10 mouse cellular contexts compared by ENCODE assay signal in the genomic region with DNA sequence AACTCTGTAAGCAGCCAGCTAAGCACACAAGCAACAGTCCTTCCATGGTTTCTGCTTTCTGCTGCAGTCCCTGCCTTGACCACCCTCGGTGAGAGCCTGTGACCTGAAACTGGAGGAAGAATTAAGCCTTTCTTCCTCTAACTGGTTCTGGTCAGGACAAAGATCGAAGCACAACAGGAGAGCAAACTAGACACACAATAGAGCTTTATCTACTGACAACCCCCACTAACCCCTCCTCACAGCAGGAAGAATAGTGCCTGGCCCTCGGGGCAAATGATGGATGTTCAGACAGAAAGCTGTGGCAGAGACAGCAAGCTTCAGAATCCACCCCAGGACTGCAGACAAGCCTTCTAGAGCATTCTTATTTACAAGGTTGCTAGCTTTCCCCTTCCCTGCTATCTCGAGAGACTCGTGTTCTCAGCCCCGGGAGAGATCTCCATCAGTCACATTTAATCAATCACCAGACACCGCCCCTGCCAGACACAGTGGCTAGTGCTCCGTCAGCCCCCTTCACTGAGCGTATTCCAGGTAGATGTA. TPM values are rescaled to one million over a fixed set of nuclear protein-coding genes. Genes with fewer than 3 reads are reported as not detected.
DNase-seq lines count a peak whose midpoint lies in the region; ATAC-seq and TF ChIP-seq lines count a peak whose summit lies in the region.
"Had no signal": no experiment of that assay in that cellular context is flagged by ENCODE, and none has a peak within 500 bp of the region (broad histone marks: within the 10 kb centered on the region; RNA-seq: fewer than 3 reads in every experiment).

No protein-coding gene starts in this region.

- DNase-seq in heart, embryonic 10.5 days (ENCODE audit: low spot score) = no peak
- DNase-seq in heart, adult 2 months = no peak
- peak; percentile 75 for DNase-seq in ES-E14 (ENCODE audit: low read depth, low spot score)
- DNase-seq in midbrain, embryonic 10.5 days (ENCODE audit: low spot score) = peak; percentile 53
- no peak for DNase-seq in ovary, postnatal 14 days (ENCODE audit: low spot score)
- DNase-seq in layer of hippocampus, adult 2 months (ENCODE audit: low spot score in 2 of 2) = no peak
- no peak for DNase-seq in adrenal gland, adult 18-20 months (ENCODE audit: low spot score in 2 of 2)
- DNase-seq: cerebellum, adult 11-12 months had no signal

- H3K79me2 ChIP-seq in heart, adult 2 months (replicated peaks; ENCODE audit: control insufficient read depth, insufficient read depth, low read length) = no peaks in the 10 kb centered on the region

- in situ Hi-C loops in ES-E14 (cut with MboI; ENCODE audit: low sequenced_read_pairs in 2 of 2, unreplicated experiment in 2 of 2) = no loop called here

- 10% methylated on average over 9 of the region's 9 CpGs for WGBS in heart, embryonic 10.5 days
- WGBS in heart, adult 2 months = 13% methylated on average over 9 of the region's 9 CpGs
- 11% methylated on average over 9 of the region's 9 CpGs for WGBS in forebrain, embryonic 12.5 days
- WGBS in midbrain, embryonic 10.5 days = 13% methylated on average over 9 of the region's 9 CpGs

- H3K9me3 ChIP-seq in heart, embryonic 10.5 days = no peaks in the 10 kb centered on the region
- H3K9me3 ChIP-seq in ES-E14 (ENCODE audit: control insufficient read depth, insufficient read depth, low read depth, low read length) = no peaks in the 10 kb centered on the region
- no peaks in the 10 kb centered on the region for H3K9me3 ChIP-seq in forebrain, embryonic 12.5 days
- H3K9me3 ChIP-seq in midbrain, embryonic 10.5 days (replicated peaks) = no peaks in the 10 kb centered on the region

- no peak for TF ChIP-seq CTCF in heart, adult 2 months (IDR thresholded peaks at IDR 0.05)
- TF ChIP-seq CTCF in layer of hippocampus, adult 2 months (conservative IDR thresholded peaks at IDR 0.05) = no peak

- H3K27ac ChIP-seq in heart, embryonic 10.5 days = no peak overlapping the region
- H3K27ac ChIP-seq in heart, adult 2 months = no peak overlapping the region; the same call in 1 of the 2 replicates
- peak overlapping the region; percentile 36; the same call in 1 of the 2 replicates for H3K27ac ChIP-seq in ES-E14 (ENCODE audit: insufficient read depth, low read depth, low read length, poor library complexity, severe bottlenecking)
- no peak overlapping the region for H3K27ac ChIP-seq in forebrain, embryonic 12.5 days
- 0 out of 2 replicates have a peak overlapping the region, but pooled peaks have one; percentile 58 for H3K27ac ChIP-seq in midbrain, embryonic 10.5 days (replicated peaks)
- no peak overlapping the region for H3K27ac ChIP-seq in layer of hippocampus, adult 2 months

- TF ChIP-seq EP300 in heart, adult 2 months (IDR thresholded peaks at IDR 0.05; ENCODE audit: insufficient read depth, low read depth, low read length) = no peak

- H3K27me3 ChIP-seq in heart, embryonic 10.5 days (ENCODE audit: insufficient read depth, poor library complexity, severe bottlenecking) = 0 out of 2 replicates have a peak, but pooled peaks cover 5% of the 10 kb centered on the region
- H3K27me3 ChIP-seq in heart, adult 2 months (ENCODE audit: control insufficient read depth, insufficient read depth, low read length) = no peaks in the 10 kb centered on the region
- 0 out of 2 replicates have a peak, but pooled peaks cover 6% of the 10 kb centered on the region for H3K27me3 ChIP-seq in forebrain, embryonic 12.5 days
- peaks cover 68% of the 10 kb centered on the region for H3K27me3 ChIP-seq in midbrain, embryonic 10.5 days (ENCODE audit: low read depth, poor library complexity, severe bottlenecking)

- H3K4me1 ChIP-seq in heart, embryonic 10.5 days = peaks cover 11% of the 10 kb centered on the region
- peaks cover 1% of the 10 kb centered on the region for H3K4me1 ChIP-seq in heart, adult 2 months (ENCODE audit: control insufficient read depth, insufficient read depth, low read length)
- H3K4me1 ChIP-seq in ES-E14 (ENCODE audit: control insufficient read depth in 2 of 2, insufficient read depth in 2 of 2, low read length in 2 of 2, poor library complexity in 1 of 2) = peaks cover 1 to 30% of the 10 kb centered on the region in 2 experiments; a peak in 2 of 4 replicates
- H3K4me1 ChIP-seq in forebrain, embryonic 12.5 days = peaks cover 19% of the 10 kb centered on the region
- H3K4me1 ChIP-seq in midbrain, embryonic 10.5 days = peaks cover 34% of the 10 kb centered on the region

- H3K9ac ChIP-seq in heart, adult 2 months (ENCODE audit: low read depth, low read length) = no peak overlapping the region
- H3K9ac ChIP-seq in ES-E14 (ENCODE audit: insufficient read depth, low read depth, low read length, poor library complexity, severe bottlenecking) = no peak overlapping the region
- H3K9ac ChIP-seq in forebrain, embryonic 12.5 days = no peak overlapping the region

- intact Hi-C loops in heart, adult 2 months (cut with DNase I) = no loop called here

- H3K4me3 ChIP-seq in heart, embryonic 10.5 days = peak overlapping the region; percentile 22; the same call in 1 of the 2 replicates
- H3K4me3 ChIP-seq in heart, adult 2 months = no peak overlapping the region
- H3K4me3 ChIP-seq in ES-E14 (ENCODE audit: insufficient read depth in 1 of 2, low read depth in 1 of 2, low read length in 2 of 2, poor library complexity in 1 of 2, severe bottlenecking in 1 of 2) = no peak overlapping the region
- no peak overlapping the region for H3K4me3 ChIP-seq in forebrain, embryonic 12.5 days (replicated peaks)
- peak overlapping the region; percentile 14; the same call in 1 of the 2 replicates for H3K4me3 ChIP-seq in midbrain, embryonic 10.5 days
- no peak overlapping the region for H3K4me3 ChIP-seq in layer of hippocampus, adult 2 months

- no peaks in the 10 kb centered on the region for H3K36me3 ChIP-seq in heart, embryonic 10.5 days
- H3K36me3 ChIP-seq in heart, adult 2 months (ENCODE audit: control insufficient read depth, insufficient read depth, low read length) = no peaks in the 10 kb centered on the region
- H3K36me3 ChIP-seq in ES-E14 (ENCODE audit: control insufficient read depth, insufficient read depth, low read length, poor library complexity, severe bottlenecking) = no peaks in the 10 kb centered on the region
- no peaks in the 10 kb centered on the region for H3K36me3 ChIP-seq in forebrain, embryonic 12.5 days (replicated peaks)
- H3K36me3 ChIP-seq in midbrain, embryonic 10.5 days = no peaks in the 10 kb centered on the region

- ATAC-seq in forebrain, embryonic 12.5 days (ENCODE audit: low FRiP score) = no peak

- peak overlapping the region; percentile 38 for H3K4me2 ChIP-seq in forebrain, embryonic 12.5 days

- TF ChIP-seq POLR2A in heart, adult 2 months (IDR thresholded peaks at IDR 0.05; ENCODE audit: insufficient read depth, low read depth, low read length) = no peak

RNA-seq across cellular contexts. Expression of gene Cd300e, which starts 9.1 kb away (rescaled TPM):
- polyA plus RNA-seq in heart, embryonic 10.5 days (2016; fragmentation: Nextera tagmentation; extraction: Ambion mirVana) = 0.09 and 0.26 TPM in 2 replicates
- total RNA-seq in heart, adult 2 months (2021) = under 1 TPM; 0.45 to 0.50 TPM
- 0.18 and 0.47 TPM in 2 replicates for polyA plus RNA-seq in heart, adult 2 months (2012; rRNA removed)
- total RNA-seq in ES-E14 (2012; rRNA removed) = 0.09 and 0.11 TPM in 2 replicates
- not detected in 2 replicates for polyA plus RNA-seq in forebrain, embryonic 12.5 days (2016; fragmentation: Nextera tagmentation; extraction: Ambion mirVana)
- not detected in 2 replicates for polyA plus RNA-seq in midbrain, embryonic 10.5 days (2016; fragmentation: Nextera tagmentation; extraction: Ambion mirVana)
- total RNA-seq in layer of hippocampus, adult 2 months (2021) = under 1 TPM in 1 of 2 experiments, not detected in 1; 0.18 TPM
- total RNA-seq in adrenal gland, adult 18-20 months (2021) = under 1 TPM; 0.46 to 0.64 TPM

RNA-seq across cellular contexts. Expression of gene Rab37, which starts 20.1 kb away (rescaled TPM):
- 2.2 and 2.6 TPM in 2 replicates for polyA plus RNA-seq in heart, embryonic 10.5 days (2016; fragmentation: Nextera tagmentation; extraction: Ambion mirVana)
- total RNA-seq in heart, adult 2 months (2021) = under 1 TPM; 0.31 to 0.32 TPM
- polyA plus RNA-seq in heart, adult 2 months (2012; rRNA removed) = 1.1 and 1.3 TPM in 2 replicates
- 0.67 and 0.85 TPM in 2 replicates for total RNA-seq in ES-E14 (2012; rRNA removed)
- 0.80 and 1.2 TPM in 2 replicates for polyA plus RNA-seq in forebrain, embryonic 12.5 days (2016; fragmentation: Nextera tagmentation; extraction: Ambion mirVana)
- polyA plus RNA-seq in midbrain, embryonic 10.5 days (2016; fragmentation: Nextera tagmentation; extraction: Ambion mirVana) = 0.49 and 1.1 TPM in 2 replicates
- total RNA-seq in layer of hippocampus, adult 2 months (2021) = 1 to 10 TPM; 3.3 to 3.4 TPM
- 1 to 10 TPM in 1 of 2 experiments, under 1 TPM in 1; 0.76 to 1.3 TPM for total RNA-seq in adrenal gland, adult 18-20 months (2021)

RNA-seq across cellular contexts. Expression of gene Cd300ld3, which starts 22.9 kb away (rescaled TPM):
- not detected in 2 replicates for polyA plus RNA-seq in heart, embryonic 10.5 days (2016; fragmentation: Nextera tagmentation; extraction: Ambion mirVana)
- total RNA-seq in heart, adult 2 months (2021) = 1 to 10 TPM; 5.8 to 8.6 TPM
- polyA plus RNA-seq in heart, adult 2 months (2012; rRNA removed) = 11.4 and 22.1 TPM in 2 replicates
- not detected in 2 replicates for total RNA-seq in ES-E14 (2012; rRNA removed)
- not detected in 2 replicates for polyA plus RNA-seq in forebrain, embryonic 12.5 days (2016; fragmentation: Nextera tagmentation; extraction: Ambion mirVana)
- polyA plus RNA-seq in midbrain, embryonic 10.5 days (2016; fragmentation: Nextera tagmentation; extraction: Ambion mirVana) = not detected in 2 replicates
- total RNA-seq in layer of hippocampus, adult 2 months (2021) = under 1 TPM in 1 of 2 experiments, not detected in 1; 0.87 TPM
- 10 to 100 TPM in 1 of 2 experiments, 1 to 10 TPM in 1; 8.6 to 10.5 TPM for total RNA-seq in adrenal gland, adult 18-20 months (2021)

RNA-seq across cellular contexts. Expression of gene Cd300ld5, which starts 33.5 kb away (rescaled TPM):
- polyA plus RNA-seq in heart, embryonic 10.5 days (2016; fragmentation: Nextera tagmentation; extraction: Ambion mirVana) = not detected in 2 replicates
- total RNA-seq in heart, adult 2 months (2021) = 1 to 10 TPM; 2.7 to 9.1 TPM
- 3.0 TPM in 1 of 2 replicates, not detected in the other for polyA plus RNA-seq in heart, adult 2 months (2012; rRNA removed)
- total RNA-seq in ES-E14 (2012; rRNA removed) = not detected in 2 replicates
- not detected in 2 replicates for polyA plus RNA-seq in forebrain, embryonic 12.5 days (2016; fragmentation: Nextera tagmentation; extraction: Ambion mirVana)
- not detected in 2 replicates for polyA plus RNA-seq in midbrain, embryonic 10.5 days (2016; fragmentation: Nextera tagmentation; extraction: Ambion mirVana)
- total RNA-seq in layer of hippocampus, adult 2 months (2021) = 1 to 10 TPM in 1 of 2 experiments, under 1 TPM in 1; 0.87 to 1.0 TPM
- total RNA-seq in adrenal gland, adult 18-20 months (2021) = 10 to 100 TPM in 1 of 2 experiments, 1 to 10 TPM in 1; 3.4 to 10.9 TPM
- polyA plus RNA-seq: large intestine, adult 2 months had no signal

RNA-seq across cellular contexts. Expression of gene Cd300ld4, which starts 44.3 kb away (rescaled TPM):
- polyA plus RNA-seq in heart, embryonic 10.5 days (2016; fragmentation: Nextera tagmentation; extraction: Ambion mirVana) = not detected in 2 replicates
- total RNA-seq in heart, adult 2 months (2021) = 1 to 10 TPM in 1 of 2 experiments, under 1 TPM in 1; 0.52 to 1.1 TPM
- polyA plus RNA-seq in heart, adult 2 months (2012; rRNA removed) = 0.47 and 3.9 TPM in 2 replicates
- total RNA-seq in ES-E14 (2012; rRNA removed) = not detected in 2 replicates
- not detected in 2 replicates for polyA plus RNA-seq in forebrain, embryonic 12.5 days (2016; fragmentation: Nextera tagmentation; extraction: Ambion mirVana)
- polyA plus RNA-seq in midbrain, embryonic 10.5 days (2016; fragmentation: Nextera tagmentation; extraction: Ambion mirVana) = not detected in 2 replicates
- 1 to 10 TPM; 1.0 to 1.7 TPM for total RNA-seq in layer of hippocampus, adult 2 months (2021)
- total RNA-seq in adrenal gland, adult 18-20 months (2021) = under 1 TPM in 1 of 2 experiments, not detected in 1; 0.74 TPM

Comparison
In these comparisons a context has a peak if more than half of its experiments do, and no peak if none do; other contexts are left out.
1. H3K4me3 ChIP-seq: peak in heart, embryonic 10.5 days (single experiment) and midbrain, embryonic 10.5 days (single experiment); none in heart, adult 2 months (single experiment), ES-E14 (0 of 2), forebrain, embryonic 12.5 days (single experiment) and layer of hippocampus, adult 2 months (single experiment).
2. DNase-seq: peak in ES-E14 (single experiment) and midbrain, embryonic 10.5 days (single experiment); none in heart, embryonic 10.5 days (single experiment), heart, adult 2 months (0 of 2), ovary, postnatal 14 days (single experiment), layer of hippocampus, adult 2 months (0 of 2) and adrenal gland, adult 18-20 months (0 of 2).
3. H3K27ac ChIP-seq: peak in ES-E14 (single experiment) and midbrain, embryonic 10.5 days (single experiment); none in heart, embryonic 10.5 days (single experiment), heart, adult 2 months (single experiment), forebrain, embryonic 12.5 days (single experiment) and layer of hippocampus, adult 2 months (single experiment).